Mouse (Mus musculus): ENCODE data around the gene Jazf1. TPM values are rescaled to one million over a fixed set of nuclear protein-coding genes. Genes with fewer than 3 reads are reported as not detected.

Gene Jazf1
- total RNA-seq, 1 experiment, result 1.2 TPM

DNA sequence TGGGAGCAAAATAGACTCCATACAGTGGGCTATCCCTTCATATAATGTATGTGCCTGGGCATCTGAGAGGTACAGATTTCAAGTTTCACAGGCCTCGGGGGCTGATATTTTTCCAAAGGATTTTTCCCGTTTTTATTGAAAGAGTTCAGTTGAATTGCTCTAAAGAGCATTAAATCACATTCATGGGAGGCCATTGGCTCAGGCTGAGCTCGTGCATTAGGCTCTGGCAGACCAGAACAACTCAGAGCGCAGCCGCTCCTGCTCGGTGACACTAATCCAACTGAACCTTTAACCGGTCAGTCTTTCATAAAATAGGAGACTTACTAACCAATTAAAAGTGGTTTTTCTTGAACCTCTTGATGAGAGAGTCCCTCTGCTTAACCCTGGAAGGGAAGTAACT is 245.4 kb downstream of the Jazf1 start:
- Histone ChIP-seq H3K9me3 (ENCODE audit: control insufficient read depth, insufficient read depth, low read depth, low read length) (no peaks in the 10 kb centered on the region), H3K4me1 (ENCODE audit: control insufficient read depth in 2 of 2, insufficient read depth in 2 of 2, low read length in 2 of 2, poor library complexity in 1 of 2) (peaks cover 0 to 19% of the 10 kb centered on the region in 2 experiments), H3K4me3 (ENCODE audit: insufficient read depth in 1 of 2, low read depth in 1 of 2, low read length in 2 of 2, poor library complexity in 1 of 2, severe bottlenecking in 1 of 2) (no peak overlapping the region), H3K9ac (ENCODE audit: insufficient read depth, low read depth, low read length, poor library complexity, severe bottlenecking) (no peak overlapping the region), H3K36me3 (ENCODE audit: control insufficient read depth, insufficient read depth, low read length, poor library complexity, severe bottlenecking) (no peaks in the 10 kb centered on the region), H3K27ac (ENCODE audit: insufficient read depth, low read depth, low read length, poor library complexity, severe bottlenecking) (no peak overlapping the region)
- TF ChIP-seq HCFC1 (IDR thresholded peaks at IDR 0.05; ENCODE audit: borderline replicate concordance, insufficient read depth, low read length), result no peak
- TF ChIP-seq MAFK (IDR thresholded peaks at IDR 0.05; ENCODE audit: insufficient read depth, low read depth, low read length), result no peak
- TF ChIP-seq ZC3H11A (IDR thresholded peaks at IDR 0.05; ENCODE audit: borderline replicate concordance, low read depth, low read length), result no peak
- no peak for TF ChIP-seq ZNF384 (IDR thresholded peaks at IDR 0.05; ENCODE audit: low read depth, low read length)
- no peak for TF ChIP-seq CHD2 (IDR thresholded peaks at IDR 0.05; ENCODE audit: low read depth, low read length)
- no peak for DNase-seq (ENCODE audit: low read depth, low spot score)
- in situ Hi-C loops (cut with MboI; ENCODE audit: low sequenced_read_pairs in 2 of 2, unreplicated experiment in 2 of 2), result no loop called here

DNA sequence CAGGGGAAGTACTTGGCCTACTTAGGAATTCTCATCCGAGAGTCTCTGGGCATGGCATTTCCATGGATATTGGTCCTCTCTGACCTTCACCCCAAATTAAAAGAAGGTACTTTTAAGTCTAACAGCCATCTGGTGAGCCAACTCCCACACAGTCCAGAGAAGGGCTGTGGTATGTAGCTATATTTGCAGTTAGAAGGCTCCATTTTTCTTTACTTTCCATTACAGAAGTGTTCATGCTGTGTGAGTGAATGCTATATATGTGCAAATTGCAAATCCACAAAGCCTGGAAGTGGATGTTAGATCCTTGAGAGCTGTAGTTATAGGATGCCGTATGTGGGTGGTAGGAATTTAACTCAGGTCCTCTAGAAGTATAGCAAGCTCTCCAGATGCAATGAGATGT is 245.8 kb downstream of the Jazf1 start:
- Histone ChIP-seq H3K4me1 (ENCODE audit: control insufficient read depth in 2 of 2, insufficient read depth in 2 of 2, low read length in 2 of 2, poor library complexity in 1 of 2) (peaks cover 0 to 19% of the 10 kb centered on the region in 2 experiments), H3K9ac (ENCODE audit: insufficient read depth, low read depth, low read length, poor library complexity, severe bottlenecking) (no peak overlapping the region), H3K27ac (ENCODE audit: insufficient read depth, low read depth, low read length, poor library complexity, severe bottlenecking) (no peak overlapping the region), H3K36me3 (ENCODE audit: control insufficient read depth, insufficient read depth, low read length, poor library complexity, severe bottlenecking) (no peaks in the 10 kb centered on the region), H3K9me3 (ENCODE audit: control insufficient read depth, insufficient read depth, low read depth, low read length) (no peaks in the 10 kb centered on the region), H3K4me3 (ENCODE audit: insufficient read depth in 1 of 2, low read depth in 1 of 2, low read length in 2 of 2, poor library complexity in 1 of 2, severe bottlenecking in 1 of 2) (no peak overlapping the region)
- no peak for TF ChIP-seq ZC3H11A (IDR thresholded peaks at IDR 0.05; ENCODE audit: borderline replicate concordance, low read depth, low read length)
- no peak for TF ChIP-seq ZNF384 (IDR thresholded peaks at IDR 0.05; ENCODE audit: low read depth, low read length)
- TF ChIP-seq CHD2 (IDR thresholded peaks at IDR 0.05; ENCODE audit: low read depth, low read length), result no peak
- TF ChIP-seq MAFK (IDR thresholded peaks at IDR 0.05; ENCODE audit: insufficient read depth, low read depth, low read length), result no peak
- no peak for TF ChIP-seq HCFC1 (IDR thresholded peaks at IDR 0.05; ENCODE audit: borderline replicate concordance, insufficient read depth, low read length)
- in situ Hi-C loops (cut with MboI; ENCODE audit: low sequenced_read_pairs in 2 of 2, unreplicated experiment in 2 of 2), result no loop called here
- DNase-seq (ENCODE audit: low read depth, low spot score), result no peak

DNA sequence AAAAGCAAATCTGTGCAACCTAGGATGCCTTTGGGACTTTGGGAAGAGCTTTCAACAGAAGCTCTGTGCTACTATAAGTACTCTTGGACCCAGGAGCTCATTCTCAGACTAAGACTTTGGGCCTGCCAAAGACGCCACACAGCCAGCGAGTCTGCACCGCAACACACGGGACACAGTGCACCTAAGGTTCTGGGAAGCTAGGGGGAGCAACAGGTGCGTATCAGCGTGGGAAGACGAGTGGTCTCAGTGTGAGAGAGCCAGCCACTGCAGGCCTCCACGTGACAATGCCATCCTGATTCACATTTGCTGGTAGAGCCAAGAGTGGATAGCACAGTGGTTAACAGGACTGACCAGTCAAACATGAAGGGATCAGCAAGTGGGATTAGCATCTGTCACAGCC is 249.1 kb downstream of the Jazf1 start:
- no peak for DNase-seq (ENCODE audit: low read depth, low spot score)
- in situ Hi-C loops (cut with MboI; ENCODE audit: low sequenced_read_pairs in 2 of 2, unreplicated experiment in 2 of 2), result no loop called here
- peaks cover 0 to 16% of the 10 kb centered on the region in 2 experiments for H3K4me1 ChIP-seq (ENCODE audit: control insufficient read depth in 2 of 2, insufficient read depth in 2 of 2, low read length in 2 of 2, poor library complexity in 1 of 2)
- H3K4me3 ChIP-seq (ENCODE audit: insufficient read depth in 1 of 2, low read depth in 1 of 2, low read length in 2 of 2, poor library complexity in 1 of 2, severe bottlenecking in 1 of 2), result no peak overlapping the region
- no peak overlapping the region for H3K27ac ChIP-seq (ENCODE audit: insufficient read depth, low read depth, low read length, poor library complexity, severe bottlenecking)
- H3K9me3 ChIP-seq (ENCODE audit: control insufficient read depth, insufficient read depth, low read depth, low read length), result no peaks in the 10 kb centered on the region
- TF ChIP-seq CHD2 (IDR thresholded peaks at IDR 0.05; ENCODE audit: low read depth, low read length), result no peak
- no peak for TF ChIP-seq ZNF384 (IDR thresholded peaks at IDR 0.05; ENCODE audit: low read depth, low read length)
- no peak for TF ChIP-seq MAFK (IDR thresholded peaks at IDR 0.05; ENCODE audit: insufficient read depth, low read depth, low read length)
- TF ChIP-seq ZC3H11A (IDR thresholded peaks at IDR 0.05; ENCODE audit: borderline replicate concordance, low read depth, low read length), result no peak
- TF ChIP-seq HCFC1 (IDR thresholded peaks at IDR 0.05; ENCODE audit: borderline replicate concordance, insufficient read depth, low read length), result no peak
- H3K9ac ChIP-seq (ENCODE audit: insufficient read depth, low read depth, low read length, poor library complexity, severe bottlenecking), result no peak overlapping the region
- H3K36me3 ChIP-seq (ENCODE audit: control insufficient read depth, insufficient read depth, low read length, poor library complexity, severe bottlenecking), result no peaks in the 10 kb centered on the region

DNA sequence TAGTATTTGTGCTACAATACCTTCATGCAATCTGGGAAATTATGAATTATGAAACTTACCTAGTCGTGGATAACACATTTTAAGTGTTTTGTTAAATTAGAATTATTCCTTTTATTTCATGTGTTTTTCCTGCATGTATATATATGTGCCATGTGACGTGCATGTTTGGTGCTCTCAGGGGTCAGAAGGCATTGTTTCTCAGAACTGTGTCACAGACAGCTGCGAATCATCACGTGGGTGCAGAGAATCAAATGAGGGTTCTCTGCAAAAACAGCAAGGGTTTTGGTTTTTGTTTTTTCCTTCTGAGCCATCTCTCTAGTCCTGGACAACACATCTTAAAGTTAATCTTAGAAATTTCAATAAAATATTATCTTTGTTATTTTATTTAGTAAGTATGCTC is 250.4 kb downstream of the Jazf1 start:
- no peak overlapping the region for H3K9ac ChIP-seq (ENCODE audit: insufficient read depth, low read depth, low read length, poor library complexity, severe bottlenecking)
- H3K27ac ChIP-seq (ENCODE audit: insufficient read depth, low read depth, low read length, poor library complexity, severe bottlenecking), result no peak overlapping the region
- in situ Hi-C loops (cut with MboI; ENCODE audit: low sequenced_read_pairs in 2 of 2, unreplicated experiment in 2 of 2), result no loop called here
- no peaks in the 10 kb centered on the region for H3K36me3 ChIP-seq (ENCODE audit: control insufficient read depth, insufficient read depth, low read length, poor library complexity, severe bottlenecking)
- H3K4me3 ChIP-seq (ENCODE audit: insufficient read depth in 1 of 2, low read depth in 1 of 2, low read length in 2 of 2, poor library complexity in 1 of 2, severe bottlenecking in 1 of 2), result no peak overlapping the region
- TF ChIP-seq CHD2 (IDR thresholded peaks at IDR 0.05; ENCODE audit: low read depth, low read length) (no peak), MAFK (IDR thresholded peaks at IDR 0.05; ENCODE audit: insufficient read depth, low read depth, low read length) (no peak), ZNF384 (IDR thresholded peaks at IDR 0.05; ENCODE audit: low read depth, low read length) (no peak), HCFC1 (IDR thresholded peaks at IDR 0.05; ENCODE audit: borderline replicate concordance, insufficient read depth, low read length) (no peak)
- DNase-seq (ENCODE audit: low read depth, low spot score), result no peak
- H3K9me3 ChIP-seq (ENCODE audit: control insufficient read depth, insufficient read depth, low read depth, low read length), result no peaks in the 10 kb centered on the region
- H3K4me1 ChIP-seq (ENCODE audit: control insufficient read depth in 2 of 2, insufficient read depth in 2 of 2, low read length in 2 of 2, poor library complexity in 1 of 2), result peaks cover 0 to 14% of the 10 kb centered on the region in 2 experiments; a peak in 3 of 4 replicates
